Mouse (Mus musculus) myocyte (in vitro differentiated cells): Measurements from ENCODE around the gene Zfp28.

Source experiments
- MYOD1 ChIP-seq, 3 experiments: IDR thresholded peaks; one replicate each; pipeline ENCODE4 v1.6.1; 2011; ENCODE audit warnings: control low read depth in 2 of 3, low read depth in 2 of 3, mild to moderate bottlenecking in 2 of 3, moderate library complexity in 1 of 3; ENCODE audit not compliant: insufficient read length in 2 of 3, control insufficient read depth in 1 of 3
- MYOG ChIP-seq, 3 experiments: IDR thresholded peaks; one replicate each; pipeline ENCODE4 v1.6.1; 2011; ENCODE audit warnings: control low read depth in 2 of 3, low read depth in 2 of 3, mild to moderate bottlenecking in 2 of 3; ENCODE audit not compliant: insufficient read length in 2 of 3, control insufficient read depth in 1 of 3, insufficient read depth in 1 of 3
- POLR2A ChIP-seq: IDR thresholded peaks from one replicate; pipeline ENCODE4 v1.6.1; 2011; ENCODE audit warnings: low read depth, mild to moderate bottlenecking, control low read depth, moderate library complexity; ENCODE audit not compliant: insufficient read length
- POLR2AphosphoS2 ChIP-seq: IDR thresholded peaks from one replicate; pipeline ENCODE4 v1.6.1; 2011; ENCODE audit warnings: low read depth, control low read depth; ENCODE audit not compliant: insufficient read length
- TCF12 ChIP-seq: IDR thresholded peaks from one replicate; pipeline ENCODE4 v1.6.1; 2011; ENCODE audit warnings: mild to moderate bottlenecking, control low read depth; ENCODE audit not compliant: poor library complexity, insufficient read depth, severe bottlenecking
- USF1 ChIP-seq: IDR thresholded peaks from one replicate; pipeline ENCODE4 v1.6.1; 2011; ENCODE audit warnings: low read depth, mild to moderate bottlenecking, control low read depth, moderate library complexity

- TF ChIP-seq MYOG (IDR thresholded peaks at IDR 0.05; ENCODE audit: control insufficient read depth in 1 of 3, insufficient read depth in 1 of 3, insufficient read length in 2 of 3, low read depth in 2 of 3) = no peak
- no peak for TF ChIP-seq POLR2AphosphoS2
- TF ChIP-seq TCF12 = no peak
- no peak for TF ChIP-seq MYOD1 (IDR thresholded peaks at IDR 0.05; ENCODE audit: control insufficient read depth in 1 of 3, insufficient read length in 2 of 3, low read depth in 2 of 3)
- no peak for TF ChIP-seq POLR2A
- TF ChIP-seq USF1 = no peak
Measured at GRCm38 (mm10) chr7:6364761-6365160, 18.3 kb upstream of the Zfp28 start.
